Mouse (Mus musculus) kidney, embryonic 16.5 days (tissue): ENCODE data around the gene 2510009E07Rik. TPM values are rescaled to one million over a fixed set of nuclear protein-coding genes. Genes with fewer than 3 reads are reported as not detected.

Experiments
- ATAC-seq: fragments of 200-750 bp; cut with Nextera tagmentation; 2 replicates; pipeline ENCODE4 v1.8.0; 2017; ENCODE audit warnings: moderate TSS enrichment; ENCODE audit not compliant: low FRiP score, low TSS enrichment
- H3K27ac ChIP-seq: fragments of 300-500 bp; sonication (generic); 2 replicates; pipeline ENCODE4 v1.5.1; 2014; ENCODE audit warnings: low read length
- H3K27me3 ChIP-seq: fragments of 300-500 bp; sonication (generic); 2 replicates; pipeline ENCODE4 v1.6.1; 2014; ENCODE audit warnings: low read length, control low read depth, mixed read lengths; ENCODE audit not compliant: insufficient read depth
- H3K36me3 ChIP-seq: fragments of 300-500 bp; sonication (generic); 2 replicates; pipeline ENCODE4 v1.6.1; 2014; ENCODE audit warnings: low read length, control low read depth, mixed read lengths; ENCODE audit not compliant: insufficient read depth
- H3K4me1 ChIP-seq: fragments of 300-500 bp; sonication (generic); 2 replicates; pipeline ENCODE4 v1.6.1; 2014; ENCODE audit warnings: low read length, control low read depth, mixed read lengths; ENCODE audit not compliant: insufficient read depth
- H3K4me2 ChIP-seq: fragments of 300-500 bp; sonication (generic); replicated peaks from 2 replicates; pipeline ENCODE4 v1.6.1; 2014; ENCODE audit warnings: low read depth, low read length
- H3K4me3 ChIP-seq: fragments of 300-500 bp; sonication (generic); 2 replicates; pipeline ENCODE4 v1.5.1; 2014; ENCODE audit warnings: mild to moderate bottlenecking, low read length
- H3K9ac ChIP-seq: fragments of 300-500 bp; sonication (generic); replicated peaks from 2 replicates; pipeline ENCODE4 v1.6.1; 2014; ENCODE audit warnings: low read length
- H3K9me3 ChIP-seq: fragments of 300-500 bp; sonication (generic); 2 replicates; pipeline ENCODE4 v1.6.1; 2016; ENCODE audit warnings: low read length, control low read depth
- WGBS: fragments of 180-500 bp; shearing (Covaris S2); extraction: QIAGEN DNeasy Blood & Tissue Kit; methylation state at CpG from one replicate; pipeline ENCODE4 v1.1.7; 2014; 5-methylcytosine and 5-hydroxymethylcytosine counted together
- polyA plus RNA-seq: library from polyadenylated mRNA; unstranded; fragments of >200 nt; fragmentation: Nextera tagmentation; extraction: Ambion mirVana; gene quantifications from 2 replicates; pipeline ENCODE4 v1.2.1, GENCODE M21; 2015

Gene 2510009E07Rik
- polyA plus RNA-seq, 1 experiment from 2014 or later, result 16.4 TPM

DNA sequence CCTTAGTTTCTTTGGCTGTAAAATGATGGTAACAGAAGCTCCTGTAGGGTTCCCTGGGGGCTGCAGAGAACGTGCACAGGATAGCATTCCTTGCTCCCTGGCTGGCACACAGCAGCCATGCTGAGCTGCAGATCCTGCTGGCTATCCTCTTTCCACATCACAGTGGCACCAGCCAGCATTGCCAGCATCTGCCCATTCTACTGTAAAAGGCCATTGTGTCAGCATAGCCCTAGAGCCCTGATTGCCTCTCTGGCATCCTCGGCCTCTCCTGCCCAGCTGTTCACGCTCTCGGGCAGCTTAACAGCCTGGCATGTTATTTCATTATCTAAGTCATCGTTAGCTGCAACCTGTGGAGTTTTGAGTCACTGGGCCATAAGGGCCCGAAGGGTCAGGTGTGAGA is 67.2 kb downstream of the 2510009E07Rik start:
- H3K36me3 ChIP-seq, result no peaks in the 10 kb centered on the region
- H3K9ac ChIP-seq, result no peak overlapping the region
- no peak overlapping the region for H3K4me3 ChIP-seq
- WGBS, result 50% methylated on average over 6 of the region's 6 CpGs
- ATAC-seq, result no peak
- no peak overlapping the region for H3K4me2 ChIP-seq
- no peak overlapping the region for H3K27ac ChIP-seq
- H3K4me1 ChIP-seq, result peaks cover 13% of the 10 kb centered on the region
- no peaks in the 10 kb centered on the region for H3K27me3 ChIP-seq
- H3K9me3 ChIP-seq, result no peaks in the 10 kb centered on the region

- H3K36me3 ChIP-seq, result no peaks in the 10 kb centered on the region
- no peak overlapping the region for H3K4me3 ChIP-seq
- peak; percentile 78 for ATAC-seq
- no peak overlapping the region for H3K9ac ChIP-seq
- peaks cover 13% of the 10 kb centered on the region for H3K4me1 ChIP-seq
- no peaks in the 10 kb centered on the region for H3K27me3 ChIP-seq
- WGBS, result 48% methylated on average over 6 of the region's 6 CpGs
- H3K27ac ChIP-seq, result peak overlapping the region; percentile 32; the same call in 1 of the 2 replicates
- no peaks in the 10 kb centered on the region for H3K9me3 ChIP-seq
- H3K4me2 ChIP-seq, result no peak overlapping the region
Observed at GRCm38 (mm10) chr16:21625784-21626634, 68.5 kb downstream of the 2510009E07Rik start.

DNA sequence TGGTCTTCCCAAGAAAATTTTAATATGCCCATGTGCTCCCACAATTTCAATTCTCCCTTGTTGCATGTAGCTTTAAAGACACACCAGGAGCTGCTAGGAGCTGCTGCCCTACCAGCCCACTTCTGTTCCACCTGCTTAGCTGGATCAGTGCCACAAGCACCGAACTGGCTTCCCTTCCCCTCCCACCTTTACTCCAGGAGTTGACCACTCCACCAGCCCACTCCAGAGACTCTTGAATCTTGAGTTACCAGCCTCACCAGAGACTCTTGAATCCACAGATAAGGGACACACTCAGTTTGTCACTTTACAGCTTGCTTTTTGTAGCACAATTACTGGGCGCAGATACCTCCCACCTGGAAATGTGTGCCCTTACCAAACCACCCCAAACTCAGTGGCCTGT is 73.8 kb downstream of the 2510009E07Rik start:
- H3K27ac ChIP-seq, result no peak overlapping the region
- no peaks in the 10 kb centered on the region for H3K27me3 ChIP-seq
- no peak for ATAC-seq
- peaks cover under 1% of the 10 kb centered on the region; the same call in 1 of the 2 replicates for H3K4me1 ChIP-seq
- WGBS, result 79% methylated on average over 2 of the region's 2 CpGs
- H3K9ac ChIP-seq, result no peak overlapping the region
- no peaks in the 10 kb centered on the region for H3K9me3 ChIP-seq
- H3K36me3 ChIP-seq, result no peaks in the 10 kb centered on the region
- H3K4me2 ChIP-seq, result no peak overlapping the region
- H3K4me3 ChIP-seq, result no peak overlapping the region

- Histone ChIP-seq H3K4me2 (no peak overlapping the region), H3K36me3 (no peaks in the 10 kb centered on the region), H3K27ac (no peak overlapping the region), H3K9ac (no peak overlapping the region), H3K4me1 (no peaks in the 10 kb centered on the region), H3K9me3 (no peaks in the 10 kb centered on the region), H3K27me3 (no peaks in the 10 kb centered on the region), H3K4me3 (no peak overlapping the region)
- WGBS, result 58% methylated on average over 7 of the region's 7 CpGs
- no peak for ATAC-seq
Observed at GRCm38 (mm10) chr16:21615802-21616201, 78.7 kb downstream of the 2510009E07Rik start.

- H3K27me3 ChIP-seq, result no peaks in the 10 kb centered on the region
- no peak overlapping the region for H3K9ac ChIP-seq
- no peak overlapping the region for H3K4me3 ChIP-seq
- no peak overlapping the region for H3K4me2 ChIP-seq
- H3K27ac ChIP-seq, result no peak overlapping the region
- H3K4me1 ChIP-seq, result peaks cover 16% of the 10 kb centered on the region
- no peaks in the 10 kb centered on the region for H3K36me3 ChIP-seq
- H3K9me3 ChIP-seq, result no peaks in the 10 kb centered on the region
- 97% methylated on average over 4 of the region's 4 CpGs for WGBS
- ATAC-seq, result no peak
Observed at GRCm38 (mm10) chr16:21610473-21610872, 84.0 kb downstream of the 2510009E07Rik start.

GRCm38 (mm10) chr16:21608176-21608865 is 86.1 kb downstream of the 2510009E07Rik start:
- no peak; the same call in 1 of the 2 replicates for ATAC-seq
- WGBS, result 68% methylated on average over 10 of the region's 10 CpGs
- 0 out of 2 replicates have a peak overlapping the region, but pooled peaks have one; percentile 8 for H3K27ac ChIP-seq

DNA sequence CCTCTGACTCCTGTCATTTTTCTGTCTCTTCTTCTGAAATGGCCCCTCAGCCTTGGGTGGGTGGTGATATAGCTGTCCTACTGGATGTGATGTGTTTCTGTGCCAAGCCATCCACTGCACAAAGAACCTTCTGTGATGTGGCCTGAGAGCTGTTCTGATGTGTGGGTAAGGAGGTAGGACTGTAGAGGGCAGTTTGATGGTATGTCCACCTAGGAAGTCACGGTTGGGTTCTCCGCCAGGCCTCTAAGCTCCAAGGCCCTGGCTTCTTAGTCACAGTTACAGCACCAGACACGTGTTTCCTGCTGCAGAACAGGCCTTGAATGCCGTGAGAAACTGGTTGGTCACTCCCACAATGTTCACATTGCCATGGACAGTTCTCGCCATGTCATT is 86.8 kb downstream of the 2510009E07Rik start:
- Histone ChIP-seq H3K9ac (no peak overlapping the region), H3K9me3 (no peaks in the 10 kb centered on the region), H3K4me1 (peaks cover 16% of the 10 kb centered on the region), H3K27ac (peak overlapping the region; percentile 8; the same call in 1 of the 2 replicates), H3K4me2 (no peak overlapping the region), H3K4me3 (no peak overlapping the region), H3K36me3 (no peaks in the 10 kb centered on the region), H3K27me3 (no peaks in the 10 kb centered on the region)
- WGBS, result 60% methylated on average over 5 of the region's 5 CpGs
- ATAC-seq, result peak; percentile 15; the same call in 1 of the 2 replicates

More at GRCm38 (mm10) chr16:21608176-21608865, 86.1 kb downstream of the 2510009E07Rik start:
- no peaks in the 10 kb centered on the region for H3K36me3 ChIP-seq
- H3K4me1 ChIP-seq, result peaks cover 16% of the 10 kb centered on the region
- H3K4me2 ChIP-seq, result no peak overlapping the region
- H3K9me3 ChIP-seq, result no peaks in the 10 kb centered on the region
- H3K9ac ChIP-seq, result no peak overlapping the region; the same call in 1 of the 2 replicates
- H3K27me3 ChIP-seq, result no peaks in the 10 kb centered on the region
- H3K4me3 ChIP-seq, result no peak overlapping the region

DNA sequence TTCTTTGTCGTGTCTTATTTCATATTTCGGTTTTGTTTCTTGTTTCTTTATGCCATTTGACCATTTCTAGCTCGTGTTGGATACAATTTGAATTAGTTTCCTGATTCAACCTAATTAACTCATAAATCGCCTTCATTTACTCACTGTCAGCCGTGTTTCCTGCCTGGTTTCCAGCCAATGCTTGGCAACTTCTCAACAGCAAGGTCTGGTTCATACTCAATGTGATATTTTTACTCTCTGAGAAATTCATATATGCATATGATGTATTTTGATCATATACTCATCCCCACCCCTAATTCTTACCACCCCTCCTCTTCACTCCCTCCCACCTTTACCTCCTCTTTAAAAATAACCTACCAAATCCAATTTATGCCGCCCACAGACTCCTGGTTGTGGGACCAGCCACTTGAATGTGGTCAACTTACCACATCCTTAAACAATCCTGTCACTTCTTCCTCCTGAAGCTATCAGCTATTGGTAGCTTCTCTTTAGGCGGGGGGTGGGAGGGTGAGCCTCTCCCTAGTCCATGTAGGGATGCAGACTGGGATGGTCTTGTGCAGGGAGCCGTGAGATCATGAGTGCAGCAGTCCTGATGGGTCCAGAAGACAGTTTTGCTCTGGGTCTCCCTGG is 87.3 kb downstream of the 2510009E07Rik start:
- Histone ChIP-seq H3K4me3 (no peak overlapping the region), H3K4me1 (peaks cover 16% of the 10 kb centered on the region), H3K27me3 (no peaks in the 10 kb centered on the region), H3K4me2 (no peak overlapping the region), H3K36me3 (no peaks in the 10 kb centered on the region), H3K9me3 (no peaks in the 10 kb centered on the region), H3K27ac (peak overlapping the region; percentile 9; the same call in 1 of the 2 replicates), H3K9ac (no peak overlapping the region)
- WGBS, result 66% methylated on average over 8 of the region's 8 CpGs
- peak; percentile 42; the same call in 1 of the 2 replicates for ATAC-seq

GRCm38 (mm10) chr16:21606249-21607020 is 88.0 kb downstream of the 2510009E07Rik start:
- Histone ChIP-seq H3K4me1 (peaks cover 16% of the 10 kb centered on the region), H3K9me3 (no peaks in the 10 kb centered on the region), H3K36me3 (no peaks in the 10 kb centered on the region), H3K4me2 (no peak overlapping the region), H3K9ac (no peak overlapping the region), H3K27me3 (no peaks in the 10 kb centered on the region), H3K4me3 (no peak overlapping the region), H3K27ac (0 out of 2 replicates have a peak overlapping the region, but pooled peaks have one; percentile 9)
- WGBS, result 73% methylated on average over 6 of the region's 6 CpGs
- ATAC-seq, result no peak
